ENCODE assay signal across 1 mouse cellular context in genomic region chrX:7571565-7572136, GRCm38 (mm10).
TF ChIP-seq lines count a peak whose summit lies in the region.

No protein-coding gene starts in this region.

TF ChIP-seq in MEL, 35 proteins besides CTCF, POLR2A, EP300 and RAD21:
- TF ChIP-seq POLR2AphosphoS2 (IDR thresholded peaks at IDR 0.05; ENCODE audit: low read length) (peak; percentile 54), ZNF384 (IDR thresholded peaks at IDR 0.05; ENCODE audit: low read depth, low read length) (no peak), ELF1 (IDR thresholded peaks at IDR 0.05; ENCODE audit: low read depth, low read length) (peak; percentile 19; the same call in 1 of the 2 replicates), SMC3 (IDR thresholded peaks at IDR 0.05; ENCODE audit: low read depth, low read length) (no peak), CHD1 (IDR thresholded peaks at IDR 0.05; ENCODE audit: low read depth, low read length) (no peak), TCF12 (IDR thresholded peaks at IDR 0.05; ENCODE audit: low read depth, low read length) (0 out of 2 replicates have a peak, but pooled peaks have one; percentile 5), USF1 (IDR thresholded peaks at IDR 0.05; ENCODE audit: low read depth, low read length) (no peak), MYC (IDR thresholded peaks at IDR 0.05; ENCODE audit: low read depth, low read length) (no peak), CHD2 (IDR thresholded peaks at IDR 0.05; ENCODE audit: low read length) (no peak), E2F4 (IDR thresholded peaks at IDR 0.05; ENCODE audit: borderline replicate concordance, low read depth, low read length) (no peak), UBTF (IDR thresholded peaks at IDR 0.05; ENCODE audit: borderline replicate concordance, insufficient read depth, low read depth, low read length) (no peak), GABPA (IDR thresholded peaks at IDR 0.05; ENCODE audit: low read depth, low read length) (no peak), RCOR1 (IDR thresholded peaks at IDR 0.05; ENCODE audit: low read depth, low read length) (no peak), KAT2A (conservative IDR thresholded peaks at IDR 0.05; ENCODE audit: low read depth, low read length) (no peak), MXI1 (IDR thresholded peaks at IDR 0.05; ENCODE audit: low read depth, low read length) (no peak; the same call in 1 of the 2 replicates), MAX (IDR thresholded peaks at IDR 0.05; ENCODE audit: low read length) (peak; percentile 37; the same call in 1 of the 2 replicates), JUND (IDR thresholded peaks at IDR 0.05; ENCODE audit: low read depth, low read length) (no peak), ETS1 (IDR thresholded peaks at IDR 0.05; ENCODE audit: low read depth, low read length) (0 out of 2 replicates have a peak, but pooled peaks have one; percentile 19), POLR2AphosphoS5 (IDR thresholded peaks at IDR 0.05; ENCODE audit: borderline replicate concordance, low read depth, low read length) (no peak), GATA1 (IDR thresholded peaks at IDR 0.05; ENCODE audit: low read depth, low read length) (peak; percentile 58; the same call in 1 of the 2 replicates), TAL1 (IDR thresholded peaks at IDR 0.05; ENCODE audit: low read length) (no peak), HCFC1 (IDR thresholded peaks at IDR 0.05; ENCODE audit: low read depth, low read length) (no peak), BHLHE40 (IDR thresholded peaks at IDR 0.05; ENCODE audit: borderline replicate concordance, low read depth, low read length) (peak; percentile 73; the same call in 1 of the 2 replicates), MAZ (IDR thresholded peaks at IDR 0.05; ENCODE audit: low read depth, low read length) (no peak), NRF1 (IDR thresholded peaks at IDR 0.05; ENCODE audit: insufficient read depth, low read depth, low read length, poor library complexity, severe bottlenecking) (no peak), MAFK (IDR thresholded peaks at IDR 0.05; ENCODE audit: borderline replicate concordance, low read depth, low read length) (no peak), USF2 (IDR thresholded peaks at IDR 0.05; ENCODE audit: borderline replicate concordance in 1 of 2, insufficient read depth in 1 of 2, low read depth in 1 of 2, low read length in 2 of 2) (no peak)
